Mouse (Mus musculus) C2C12 (cell line): ENCODE data around the gene Ergic3.

Source experiments
- CTCF ChIP-seq: IDR thresholded peaks from one replicate; pipeline ENCODE4 v1.5.1; 2011; ENCODE audit not compliant: control insufficient read depth, insufficient read depth, insufficient read length
- USF1 ChIP-seq: IDR thresholded peaks from one replicate; pipeline ENCODE4 v1.6.1; 2011; ENCODE audit warnings: low read depth, mild to moderate bottlenecking, control low read depth, moderate library complexity

GRCm38 (mm10) chr2:155985776-155986175 lies 22.1 kb upstream of the Ergic3 start:
- TF ChIP-seq CTCF (no peak), USF1 (no peak)
